Mouse (Mus musculus): ENCODE results near the gene Olfr658.

The Olfr658 gene

GRCm38 (mm10) chr7:104646841-104647482 lies at the start of gene Olfr658:
Gene Olfr658, minus strand, starts transcription at chr7:104647305.
- no peak for DNase-seq (ENCODE audit: low read depth, low spot score)

- no peak for DNase-seq (ENCODE audit: low read depth, low spot score)
These were observed 39.1 kb upstream of the Olfr658 start, which contains the start of gene Olfr661 for GRCm38 (mm10) chr7:104686201-104686600. Gene Olfr661, plus strand, starts transcription at chr7:104686501.

- DNase-seq (ENCODE audit: low read depth, low spot score) = no peak
These were observed 19.3 kb upstream of the Olfr658 start, which contains the start of gene Olfr659 for GRCm38 (mm10) chr7:104666453-104666852. Gene Olfr659, plus strand, starts transcription at chr7:104666753.

- DNase-seq (ENCODE audit: low read depth, low spot score) = no peak
These were observed 22.6 kb downstream of the Olfr658 start, which contains the start of gene Olfr657 for GRCm38 (mm10) chr7:104624494-104624893. Gene Olfr657, plus strand, starts transcription at chr7:104624794.

GRCm38 (mm10) chr7:104613655-104614054 lies 33.5 kb downstream of the Olfr658 start, which contains the start of gene Olfr656:
Gene Olfr656, plus strand, starts transcription at chr7:104613955.
- no peak for DNase-seq (ENCODE audit: low read depth, low spot score)

- no peak for DNase-seq (ENCODE audit: low read depth, low spot score)
These were observed 42.4 kb downstream of the Olfr658 start for GRCm38 (mm10) chr7:104604727-104605126.

- peak; percentile 3 for DNase-seq (ENCODE audit: low read depth, low spot score)
These were observed 43.9 kb downstream of the Olfr658 start for GRCm38 (mm10) chr7:104603173-104603572.

GRCm38 (mm10) chr7:104601679-104602078 lies 45.4 kb downstream of the Olfr658 start, which contains the start of gene Olfr655:
Gene Olfr655, minus strand, starts transcription at chr7:104601779.
- DNase-seq (ENCODE audit: low read depth, low spot score) = no peak

All from skeletal muscle tissue, adult 2 months (tissue).